Mouse (Mus musculus) heart, postnatal 0 days (tissue): ENCODE measurements around the gene Tbc1d21.

ENCODE experiments used
- CTCF ChIP-seq: IDR thresholded peaks from 2 replicates; pipeline ENCODE4 v1.5.1; 2016; ENCODE audit warnings: antibody characterized with exemption, control low read depth, low read depth
- EP300 ChIP-seq: IDR thresholded peaks from 2 replicates; pipeline ENCODE4 v1.6.1; 2016; ENCODE audit warnings: antibody characterized with exemption, low read depth

DNA sequence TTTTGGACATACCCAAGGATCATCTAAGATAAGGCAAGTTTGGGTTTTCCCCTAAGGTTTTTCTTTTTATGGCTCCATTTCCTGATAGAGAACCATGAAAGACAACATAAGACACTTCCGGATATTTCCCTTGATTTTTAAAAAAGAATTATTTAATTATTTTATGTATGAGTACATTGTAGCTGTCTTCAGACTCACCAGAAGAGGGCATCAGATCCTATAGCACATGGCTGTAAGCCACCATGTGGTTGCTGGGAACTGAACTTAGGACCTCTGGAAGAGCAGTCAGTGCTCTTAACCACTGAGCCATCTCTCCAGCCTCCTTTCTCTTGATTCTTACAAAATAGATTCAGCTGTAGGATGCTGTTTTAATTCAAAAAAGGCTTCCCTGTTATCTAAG is 28.5 kb downstream of the Tbc1d21 start:
- TF ChIP-seq CTCF (no peak), EP300 (no peak)
